Mouse (Mus musculus): Measurements from ENCODE around the gene Banp. TPM values are rescaled to one million over a fixed set of nuclear protein-coding genes. Genes with fewer than 3 reads are reported as not detected.
A peak's percentile ranks its signal among the peaks of the same experiment; 100 is the strongest.

Gene Banp
- total RNA-seq (2021): 10 to 100 TPM in 1 of 2 experiments, 1 to 10 TPM in 1; 8.5 to 19.2 TPM

- no peak for DNase-seq
Measured at GRCm38 (mm10) chr8:121949222-121949800, at the start of gene Banp. TSS of gene Banp (plus strand) at chr8:121949750.

GRCm38 (mm10) chr8:121901498-121902236, 47.9 kb upstream of the Banp start:
- DNase-seq: no peak
- intact Hi-C loops (cut with DNase I): no loop called here

More at GRCm38 (mm10) chr8:121949222-121949800, at the start of gene Banp:
- intact Hi-C loops (cut with DNase I): no loop called here

- intact Hi-C loops (cut with DNase I): no loop called here
- DNase-seq: no peak
Measured at GRCm38 (mm10) chr8:121903977-121904376, 45.6 kb upstream of the Banp start.

- intact Hi-C loops (cut with DNase I): no loop called here
Measured at GRCm38 (mm10) chr8:121904999-121905398, 44.6 kb upstream of the Banp start.

GRCm38 (mm10) chr8:121905420-121905819, 44.1 kb upstream of the Banp start:
- no peak for DNase-seq
- intact Hi-C loops (cut with DNase I): no loop called here

More at GRCm38 (mm10) chr8:121904999-121905398, 44.6 kb upstream of the Banp start:
- DNase-seq: no peak

GRCm38 (mm10) chr8:121905864-121906263, 43.7 kb upstream of the Banp start:
- intact Hi-C loops (cut with DNase I): no loop called here
- no peak for DNase-seq

GRCm38 (mm10) chr8:121906542-121907512, 42.7 kb upstream of the Banp start:
- DNase-seq: peak in 1 of 2 experiments; percentile 22
- intact Hi-C loops (cut with DNase I): no loop called here

- intact Hi-C loops (cut with DNase I): no loop called here
- peak; percentile 96 to 97 for DNase-seq
Measured at GRCm38 (mm10) chr8:121907587-121908248, 41.8 kb upstream of the Banp start, which contains the start of gene Slc7a5. TSS of gene Slc7a5 (minus strand) at chr8:121907694.

GRCm38 (mm10) chr8:121908378-121909147, 41.0 kb upstream of the Banp start:
- no peak for DNase-seq
- intact Hi-C loops (cut with DNase I): loop anchor here (1.0 kb wide), 2 partner anchors 34 to 57 kb away; no protein-coding TSS in a partner anchor

- intact Hi-C loops (cut with DNase I): loop anchor here (1.0 kb wide), 2 partner anchors 35 to 58 kb away; no protein-coding TSS in a partner anchor
- DNase-seq: no peak
Measured at GRCm38 (mm10) chr8:121909148-121909541, 40.4 kb upstream of the Banp start.

GRCm38 (mm10) chr8:121909663-121910062, 39.9 kb upstream of the Banp start:
- DNase-seq: peak; percentile 77 to 81
- intact Hi-C loops (cut with DNase I): loop anchor here (1.0 kb wide), 2 partner anchors 35 to 58 kb away; no protein-coding TSS in a partner anchor

- no peak for DNase-seq
- intact Hi-C loops (cut with DNase I): no loop called here
Measured at GRCm38 (mm10) chr8:121911400-121911799, 38.1 kb upstream of the Banp start.

- intact Hi-C loops (cut with DNase I): no loop called here
- no peak for DNase-seq
Measured at GRCm38 (mm10) chr8:121911987-121912386, 37.6 kb upstream of the Banp start.

- intact Hi-C loops (cut with DNase I): no loop called here
- no peak for DNase-seq
Measured at GRCm38 (mm10) chr8:121912831-121913230, 36.7 kb upstream of the Banp start.

- intact Hi-C loops (cut with DNase I): no loop called here
- no peak for DNase-seq
Measured at GRCm38 (mm10) chr8:121913378-121913777, 36.2 kb upstream of the Banp start.

GRCm38 (mm10) chr8:121919158-121919557, 30.4 kb upstream of the Banp start:
- DNase-seq: no peak
- intact Hi-C loops (cut with DNase I): no loop called here

- intact Hi-C loops (cut with DNase I): no loop called here
- DNase-seq: no peak
Measured at GRCm38 (mm10) chr8:121919731-121920130, 29.8 kb upstream of the Banp start.

- intact Hi-C loops (cut with DNase I): no loop called here
- no peak for DNase-seq
Measured at GRCm38 (mm10) chr8:121921582-121921981, 28.0 kb upstream of the Banp start.

- intact Hi-C loops (cut with DNase I): no loop called here
Measured at GRCm38 (mm10) chr8:121922101-121922500, 27.4 kb upstream of the Banp start.

More at GRCm38 (mm10) chr8:121922101-121922500, 27.4 kb upstream of the Banp start:
- DNase-seq: peak; percentile 58 to 63

Measured in heart, postnatal 36 days (tissue).